Mouse (Mus musculus) limb, embryonic 10.5 days (tissue): Measurements from ENCODE around the gene Lpar3. TPM values are rescaled to one million over a fixed set of nuclear protein-coding genes. Genes with fewer than 3 reads are reported as not detected.

ENCODE experiments used
- DNase-seq: peaks from one replicate; pipeline ENCODE4 v3.0.0-alpha.2; 2017; ENCODE audit warnings: low spot score
- H3K27ac ChIP-seq: fragments of 300-500 bp; sonication (generic); 2 replicates; pipeline ENCODE4 v1.5.1; 2016; ENCODE audit warnings: mild to moderate bottlenecking
- H3K27me3 ChIP-seq: fragments of 300-500 bp; sonication (generic); 2 replicates; pipeline ENCODE4 v1.6.1; 2016; ENCODE audit warnings: low read depth, mild to moderate bottlenecking; ENCODE audit not compliant: poor library complexity, severe bottlenecking
- H3K36me3 ChIP-seq: fragments of 300-500 bp; sonication (generic); 2 replicates; pipeline ENCODE4 v1.6.1; 2016; ENCODE audit warnings: mild to moderate bottlenecking, moderate library complexity
- H3K4me1 ChIP-seq: fragments of 300-500 bp; sonication (generic); 2 replicates; pipeline ENCODE4 v1.6.1; 2016
- H3K4me3 ChIP-seq: fragments of 300-500 bp; sonication (generic); 2 replicates; pipeline ENCODE4 v1.5.1; 2016; ENCODE audit warnings: mild to moderate bottlenecking, moderate library complexity
- H3K9me3 ChIP-seq: fragments of 300-500 bp; sonication (generic); replicated peaks from 2 replicates; pipeline ENCODE4 v1.6.1; 2016; ENCODE audit warnings: mild to moderate bottlenecking
- WGBS: fragments of 180-500 bp; shearing (Covaris S2); methylation state at CpG from one replicate; pipeline ENCODE4 v1.1.7; 2016; 5-methylcytosine and 5-hydroxymethylcytosine counted together
- polyA plus RNA-seq: library from polyadenylated mRNA; unstranded; fragments of >200 nt; fragmentation: Nextera tagmentation; extraction: Ambion mirVana; gene quantifications from 2 replicates; pipeline ENCODE4 v1.2.1, GENCODE M21; 2016

Gene Lpar3
- polyA plus RNA-seq, 1 experiment from 2014 or later = 0.48 TPM

GRCm38 (mm10) chr3:146331819-146332218, 111.1 kb downstream of the Lpar3 start:
- H3K9me3 ChIP-seq = no peaks in the 10 kb centered on the region
- H3K27ac ChIP-seq = no peak overlapping the region
- no peak for DNase-seq
- H3K36me3 ChIP-seq = no peaks in the 10 kb centered on the region
- H3K4me3 ChIP-seq = no peak overlapping the region
- H3K4me1 ChIP-seq = peaks cover 33% of the 10 kb centered on the region
- no peaks in the 10 kb centered on the region for H3K27me3 ChIP-seq
- WGBS = 77% methylated on average over 11 of the region's 11 CpGs

GRCm38 (mm10) chr3:146333270-146333669, 112.5 kb downstream of the Lpar3 start:
- WGBS = 87% methylated on average over 3 of the region's 3 CpGs
- peaks cover 37% of the 10 kb centered on the region for H3K4me1 ChIP-seq
- DNase-seq = no peak
- no peak overlapping the region; the same call in 1 of the 2 replicates for H3K27ac ChIP-seq
- H3K27me3 ChIP-seq = no peaks in the 10 kb centered on the region
- H3K9me3 ChIP-seq = no peaks in the 10 kb centered on the region
- H3K36me3 ChIP-seq = no peaks in the 10 kb centered on the region
- H3K4me3 ChIP-seq = no peak overlapping the region

- Histone ChIP-seq H3K27ac (0 out of 2 replicates have a peak overlapping the region, but pooled peaks have one; percentile 44), H3K4me3 (no peak overlapping the region), H3K4me1 (peaks cover 34% of the 10 kb centered on the region), H3K36me3 (no peaks in the 10 kb centered on the region), H3K9me3 (no peaks in the 10 kb centered on the region), H3K27me3 (no peaks in the 10 kb centered on the region)
- WGBS = 49% methylated on average over 7 of the region's 7 CpGs
- no peak for DNase-seq
These were observed 113.3 kb downstream of the Lpar3 start for GRCm38 (mm10) chr3:146334070-146334469.

Other genes with a start within 250 kb of the Lpar3 start
- gene Syde2, start 233.1 kb upstream of the Lpar3 start, polyA plus RNA-seq = 1.2 and 1.3 TPM in 2 replicates
- gene Wdr63, start 112.8 kb upstream of the Lpar3 start, polyA plus RNA-seq = not detected in 2 replicates
- gene Mcoln3, start 103.5 kb upstream of the Lpar3 start, polyA plus RNA-seq = 5.9 and 6.8 TPM in 2 replicates
- gene Mcoln2, start 71.1 kb upstream of the Lpar3 start, polyA plus RNA-seq = 0.45 and 0.46 TPM in 2 replicates
- 20.1 and 23.0 TPM in 2 replicates for gene Ssx2ip, start 183.7 kb downstream of the Lpar3 start, polyA plus RNA-seq
- 3.3 and 4.7 TPM in 2 replicates for gene Ctbs, start 228.8 kb downstream of the Lpar3 start, polyA plus RNA-seq